Mouse (Mus musculus): ENCODE measurements around the gene Phf21a. TPM values are rescaled to one million over a fixed set of nuclear protein-coding genes. Genes with fewer than 3 reads are reported as not detected.
"Not testable (repeated sequence)": the region's sequence is repeated elsewhere in the genome, so short reads cannot be mapped to it uniquely, and the experiment has no call there.

Gene Phf21a
- total RNA-seq, 2 experiments from 2014 or later = 33.4 to 69.2 TPM

- ATAC-seq (replicated peaks; ENCODE audit: poor library complexity, severe bottlenecking) = no peak
Observed at GRCm38 (mm10) chr2:92076086-92076692, 16.7 kb upstream of the Phf21a start.

DNA sequence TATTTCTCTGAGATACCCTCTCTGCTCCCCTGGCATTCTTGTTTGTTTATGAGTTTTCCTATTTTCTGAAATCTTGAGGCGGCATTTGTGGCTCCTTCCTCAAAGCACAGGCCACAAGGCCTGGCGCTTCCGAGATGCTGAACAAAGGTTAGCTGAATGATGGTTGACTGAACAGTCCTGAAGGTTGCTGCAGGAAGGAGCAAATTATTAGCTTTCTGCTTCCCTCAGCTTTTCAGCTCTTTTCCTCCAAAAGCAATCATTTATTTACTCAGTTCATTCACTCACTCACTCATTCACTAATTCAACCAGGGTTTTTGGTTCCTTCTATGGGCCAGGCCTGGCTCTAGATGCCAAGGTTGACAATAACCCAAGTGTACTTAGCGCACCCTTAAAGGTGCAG is 10.7 kb upstream of the Phf21a start:
- no peak for ATAC-seq (replicated peaks; ENCODE audit: poor library complexity, severe bottlenecking)

DNA sequence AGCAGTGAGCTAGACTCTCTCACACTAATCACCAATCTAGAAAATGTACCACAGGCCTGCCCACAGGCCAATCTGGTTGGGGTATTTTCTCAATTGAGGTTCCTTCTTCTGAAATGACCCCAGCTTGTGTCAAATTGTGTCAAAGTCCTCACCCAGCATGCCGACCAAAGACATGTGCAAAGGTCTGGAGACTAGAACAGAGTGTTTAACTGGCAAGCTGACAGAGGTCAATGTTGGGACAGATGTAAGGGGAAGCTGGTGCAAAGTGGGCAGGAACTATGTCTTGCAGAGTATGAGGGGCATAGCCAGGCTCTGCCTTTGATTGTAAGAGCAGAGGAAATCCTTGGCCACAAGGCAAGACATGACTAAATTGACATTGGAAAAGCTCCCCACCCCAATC is 7.2 kb upstream of the Phf21a start:
- no peak for ATAC-seq (replicated peaks; ENCODE audit: poor library complexity, severe bottlenecking)

DNA sequence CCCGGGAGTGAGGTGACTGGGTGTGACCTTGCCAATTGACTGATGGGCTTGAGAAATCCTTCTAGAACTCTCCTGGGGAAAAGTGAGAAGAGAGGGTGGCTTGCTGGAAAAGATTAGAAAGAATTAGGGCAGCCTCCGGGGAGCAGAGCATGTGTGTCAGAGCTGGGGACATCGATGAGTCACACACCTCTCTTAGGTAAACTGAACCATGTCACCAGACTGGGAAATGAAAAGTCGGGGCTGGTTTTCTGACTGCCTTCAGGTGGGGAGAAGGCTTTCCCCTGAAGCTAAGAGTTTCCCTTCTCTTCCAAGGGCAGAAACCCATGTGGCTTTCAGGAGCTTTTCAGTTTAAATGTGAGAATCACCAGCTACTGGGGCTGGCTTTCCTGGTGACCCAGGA is 5.9 kb upstream of the Phf21a start:
- ATAC-seq (replicated peaks; ENCODE audit: poor library complexity, severe bottlenecking) = no peak

GRCm38 (mm10) chr2:92089782-92090181 is 3.1 kb upstream of the Phf21a start:
- no peak for ATAC-seq (replicated peaks; ENCODE audit: poor library complexity, severe bottlenecking)

DNA sequence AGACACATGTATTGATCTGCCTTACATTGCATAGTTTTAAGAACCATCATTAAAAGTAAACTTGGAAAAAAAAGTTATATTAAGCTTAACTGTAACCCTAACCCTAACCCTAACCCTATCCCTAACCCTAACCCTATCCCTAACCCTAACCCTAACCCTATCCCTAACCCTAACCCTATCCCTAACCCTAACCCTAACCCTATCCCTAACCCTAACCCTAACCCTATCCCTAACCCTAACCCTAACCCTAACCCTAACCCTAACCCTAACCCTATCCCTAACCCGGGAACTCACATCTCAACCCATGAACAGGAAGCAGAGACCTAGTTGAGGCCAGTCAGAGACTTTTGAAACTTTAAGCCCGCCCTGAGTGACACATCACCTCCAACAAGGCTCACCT is 586 bp downstream of the Phf21a start:
- ATAC-seq (replicated peaks; ENCODE audit: poor library complexity, severe bottlenecking) = not testable (repeated sequence)

DNA sequence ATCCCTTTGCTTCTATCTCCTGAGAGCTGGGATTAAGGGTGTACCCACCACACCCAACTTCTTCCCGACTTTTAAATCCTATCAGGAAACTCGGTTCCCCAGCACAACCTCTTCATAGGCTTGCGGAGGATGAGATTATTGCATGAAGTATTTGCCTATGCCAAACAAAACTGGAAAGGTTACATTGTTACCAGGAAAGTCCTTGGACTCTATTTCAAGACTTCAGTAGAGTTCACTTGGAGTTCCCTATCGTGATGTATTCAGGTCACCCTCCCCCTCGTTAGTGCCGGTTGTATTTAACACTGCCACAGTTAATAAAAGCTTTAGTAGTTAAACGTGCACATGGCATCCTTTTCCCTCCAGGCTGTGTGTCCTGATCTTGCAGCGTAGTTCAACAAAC is 1.2 kb downstream of the Phf21a start:
- no peak for ATAC-seq (replicated peaks; ENCODE audit: poor library complexity, severe bottlenecking)

- no peak for ATAC-seq (replicated peaks; ENCODE audit: poor library complexity, severe bottlenecking)
Observed at GRCm38 (mm10) chr2:92100768-92101167, 7.9 kb downstream of the Phf21a start.

DNA sequence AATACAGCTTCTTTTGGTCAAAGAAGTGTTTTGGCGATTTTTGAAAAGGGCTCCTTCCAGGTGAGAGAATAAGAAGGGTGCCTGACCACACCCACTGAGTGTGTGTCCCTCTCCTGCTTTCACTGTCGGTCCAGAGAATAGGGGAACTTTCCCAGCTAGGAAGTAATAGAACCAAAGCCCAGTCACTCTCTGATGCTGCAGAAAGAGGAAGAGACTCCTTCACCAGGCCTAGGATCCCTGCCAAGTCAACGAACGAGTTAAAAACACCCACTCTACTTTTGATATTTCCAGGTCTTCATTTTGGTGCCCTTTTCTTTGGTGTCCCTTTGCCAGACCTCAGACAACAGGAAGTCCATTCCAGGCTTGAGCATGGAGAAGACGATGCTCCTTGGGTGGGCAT is 31.6 kb downstream of the Phf21a start:
- peak; percentile 77 for ATAC-seq (replicated peaks; ENCODE audit: poor library complexity, severe bottlenecking)

DNA sequence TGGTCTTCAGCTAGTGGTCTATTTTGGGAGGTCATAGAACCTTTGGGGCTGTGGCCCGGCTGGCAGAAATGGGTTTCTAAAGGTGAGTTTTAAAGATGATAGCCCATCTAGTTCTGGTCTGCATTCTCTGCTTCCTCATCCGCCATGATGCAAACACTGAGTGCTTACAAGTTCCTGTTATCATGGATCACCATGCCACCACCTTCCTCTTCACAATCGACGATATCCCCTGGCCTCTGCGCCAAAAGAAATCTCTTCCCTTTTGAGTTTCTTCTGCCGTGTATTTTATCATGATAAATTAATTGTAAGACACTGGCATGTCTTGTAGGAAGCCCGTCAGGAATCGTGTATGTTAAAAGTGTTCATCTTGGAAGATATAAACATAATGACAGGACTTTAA is 32.4 kb downstream of the Phf21a start:
- peak; percentile 59; the same call in 1 of the 2 replicates for ATAC-seq (replicated peaks; ENCODE audit: poor library complexity, severe bottlenecking)

GRCm38 (mm10) chr2:92130071-92130470 is 37.2 kb downstream of the Phf21a start:
- ATAC-seq (replicated peaks; ENCODE audit: poor library complexity, severe bottlenecking) = no peak

DNA sequence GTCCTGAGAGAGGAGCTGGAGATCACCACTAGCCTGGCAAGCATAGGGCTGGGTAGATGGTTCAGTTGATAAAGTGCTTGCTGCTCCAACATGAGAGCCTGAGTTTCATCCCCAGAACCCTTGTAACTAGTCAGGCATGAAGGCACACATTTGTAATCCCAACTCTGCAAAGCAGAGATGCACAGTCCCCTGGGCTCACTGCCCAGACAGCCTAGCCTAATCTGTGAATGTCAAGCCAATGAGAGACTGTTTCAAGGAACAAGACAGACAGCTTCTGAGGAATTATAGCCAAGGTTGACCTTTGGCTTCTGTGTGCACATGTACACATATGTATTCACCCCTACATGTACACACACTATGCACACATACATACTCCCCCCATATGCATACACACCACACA is 45.8 kb downstream of the Phf21a start:
- no peak for ATAC-seq (replicated peaks; ENCODE audit: poor library complexity, severe bottlenecking)

DNA sequence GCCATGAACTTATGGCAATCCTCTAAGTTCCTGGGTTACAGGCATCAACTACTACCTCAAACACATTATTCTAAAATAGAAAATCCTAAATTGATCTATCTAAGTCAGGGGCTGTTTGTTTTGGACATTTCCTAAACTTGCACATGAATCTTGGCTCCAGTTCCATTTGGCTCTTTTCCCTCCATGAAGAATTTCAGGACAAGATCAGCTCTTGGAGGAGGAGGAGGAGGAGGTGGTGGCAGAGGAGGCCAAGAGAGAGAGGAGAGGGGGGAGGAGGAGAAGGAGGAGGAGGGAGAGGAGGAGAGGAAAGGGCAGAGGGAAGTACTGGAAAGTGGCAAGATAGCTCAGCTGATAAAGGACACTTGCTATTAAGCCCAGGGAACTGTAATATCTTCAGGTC is 46.4 kb downstream of the Phf21a start:
- ATAC-seq (replicated peaks; ENCODE audit: poor library complexity, severe bottlenecking) = no peak

GRCm38 (mm10) chr2:92140383-92140782 is 47.5 kb downstream of the Phf21a start:
- no peak for ATAC-seq (replicated peaks; ENCODE audit: poor library complexity, severe bottlenecking)

DNA sequence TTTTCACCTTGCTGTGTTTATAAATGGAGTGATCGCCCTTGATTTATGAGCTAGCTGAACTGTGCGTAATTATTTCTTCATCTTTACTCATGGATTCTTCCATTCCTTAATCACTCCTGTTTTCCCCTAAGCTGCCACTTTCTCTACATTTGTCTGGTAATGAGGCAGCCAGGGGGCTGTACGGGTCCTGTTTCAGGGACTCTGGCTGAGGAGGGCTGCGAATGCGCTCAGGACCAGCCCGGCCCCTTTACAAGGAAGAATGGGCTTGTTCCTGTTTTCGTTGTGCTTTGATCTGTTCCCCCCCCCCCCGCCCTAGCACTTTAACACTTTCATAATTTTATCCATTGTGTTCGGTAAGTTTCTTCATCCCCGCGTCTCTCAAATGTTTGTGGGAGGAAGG is 48.2 kb downstream of the Phf21a start:
- peak; percentile 80 for ATAC-seq (replicated peaks; ENCODE audit: poor library complexity, severe bottlenecking)

DNA sequence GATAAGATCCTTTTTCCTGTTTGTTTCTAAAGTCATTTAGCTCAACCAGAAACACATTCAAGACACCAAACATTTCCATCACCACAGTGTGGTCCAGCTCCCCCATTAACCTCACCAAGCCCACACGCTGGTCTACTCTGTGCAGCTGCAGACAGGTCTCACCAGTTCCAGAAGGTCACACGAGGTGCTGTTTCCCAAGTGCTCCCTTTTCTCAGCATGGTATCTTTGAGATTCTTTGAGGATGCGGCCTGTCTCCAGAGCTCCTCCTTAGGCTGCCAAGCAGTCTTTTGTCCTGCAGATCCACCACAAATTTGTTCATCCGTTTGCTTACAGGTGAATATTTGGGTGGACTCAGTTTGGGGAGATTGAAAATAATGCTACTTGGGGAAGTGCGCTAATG is 51.0 kb downstream of the Phf21a start:
- no peak for ATAC-seq (replicated peaks; ENCODE audit: poor library complexity, severe bottlenecking)

DNA sequence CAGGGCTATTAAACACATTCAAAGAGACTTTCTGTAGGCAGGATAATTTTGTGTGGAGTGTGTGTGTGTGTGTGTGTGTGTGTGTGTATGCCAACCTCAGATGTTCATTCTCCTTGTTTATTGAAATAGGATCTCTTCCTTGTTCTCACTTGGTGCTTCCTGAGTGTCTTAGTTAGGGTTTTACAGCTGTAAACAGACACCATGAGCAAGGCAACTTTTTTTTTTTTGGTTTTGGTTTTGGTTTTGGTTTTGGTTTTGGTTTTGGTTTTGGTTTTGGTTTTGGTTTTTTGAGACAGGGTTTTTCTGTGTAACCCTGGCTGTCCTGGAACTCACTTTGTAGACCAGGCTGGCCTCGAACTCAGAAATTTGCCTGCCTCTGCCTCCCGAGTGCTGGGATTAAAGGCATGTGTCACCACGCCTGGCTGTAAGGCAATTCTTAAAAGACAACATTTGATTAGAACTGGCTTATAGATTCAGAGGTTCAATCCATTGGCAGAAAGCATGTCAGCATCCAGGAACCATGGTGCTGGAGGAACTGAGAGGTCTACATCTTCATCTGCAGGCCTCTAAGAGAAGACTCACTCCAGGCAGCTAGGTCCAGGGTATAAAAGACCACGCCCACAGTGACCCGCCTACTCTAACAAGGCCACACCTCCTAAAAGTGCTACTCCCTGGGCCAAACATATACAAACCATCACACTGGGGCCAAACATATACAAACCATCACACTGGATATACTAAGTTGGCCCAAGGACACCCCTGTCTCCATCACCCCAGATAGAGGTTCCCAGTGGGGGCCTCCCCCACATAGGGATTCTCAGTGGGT is 55.2 kb downstream of the Phf21a start:
- not testable (repeated sequence) for ATAC-seq (replicated peaks; ENCODE audit: poor library complexity, severe bottlenecking)

GRCm38 (mm10) chr2:92164291-92164690 is 71.4 kb downstream of the Phf21a start:
- no peak for ATAC-seq (replicated peaks; ENCODE audit: poor library complexity, severe bottlenecking)

- no peak for ATAC-seq (replicated peaks; ENCODE audit: poor library complexity, severe bottlenecking)
Observed at GRCm38 (mm10) chr2:92166950-92167349, 74.0 kb downstream of the Phf21a start.

GRCm38 (mm10) chr2:92171046-92171643 is 78.2 kb downstream of the Phf21a start:
- ATAC-seq (replicated peaks; ENCODE audit: poor library complexity, severe bottlenecking) = 0 out of 2 replicates have a peak, but pooled peaks have one; percentile 11

- no peak for ATAC-seq (replicated peaks; ENCODE audit: poor library complexity, severe bottlenecking)
Observed at GRCm38 (mm10) chr2:92172300-92172699, 79.4 kb downstream of the Phf21a start.

Data from granulocyte monocyte progenitor cell, adult 5-6 weeks (primary cell).